Mouse (Mus musculus): Measurements from ENCODE around the gene Eif4h.

GRCm38 (mm10) chr5:134652015-134652414 lies 12.7 kb upstream of the Eif4h start:
- TF ChIP-seq CTCF (IDR thresholded peaks at IDR 0.05; ENCODE audit: low read depth) (no peak), EP300 (IDR thresholded peaks at IDR 0.05; ENCODE audit: low read depth) (no peak)
